Mouse (Mus musculus): ENCODE measurements at regions not wholly inside any gene's neighbourhood (a gene's known extent, or its start where the extent isn't known, plus 50 kb on each side); places are given as distances from the start of the nearest gene placed in this dataset.

DNA sequence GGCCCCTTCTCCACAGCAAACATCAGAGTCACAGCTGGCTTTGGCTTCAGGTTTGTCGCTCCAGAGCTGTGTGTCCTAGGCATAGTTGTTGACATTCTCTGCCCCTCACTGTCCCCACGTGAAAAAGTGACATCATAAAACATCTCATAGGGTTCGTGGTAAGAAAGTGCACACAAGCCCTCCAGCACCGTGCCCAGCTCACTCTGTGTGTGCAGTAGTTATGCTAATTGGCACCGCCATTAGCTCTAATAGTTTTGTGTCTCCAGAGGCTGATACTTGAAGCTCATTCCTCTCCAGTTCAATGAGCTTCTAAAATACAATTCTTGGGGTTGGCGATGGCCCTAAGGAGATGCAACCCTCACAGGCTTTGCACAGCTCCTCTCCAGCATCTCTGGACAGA, 69.4 kb upstream of the Il12b start:
- no peak for TF ChIP-seq CTCF (IDR thresholded peaks at IDR 0.05)
- no peak for TF ChIP-seq EP300 (IDR thresholded peaks at IDR 0.05)

Data from lung, postnatal 0 days (tissue).